In genomic region chr13:65113239-65113638, GRCm38 (mm10) we compare ENCODE assay signal across 8 mouse cellular contexts. TPM values are rescaled to one million over a fixed set of nuclear protein-coding genes. Genes with fewer than 3 reads are reported as not detected.
A peak's percentile ranks its signal among the peaks of the same experiment; 100 is the strongest.
DNase-seq lines count a peak whose midpoint lies in the region; ATAC-seq lines count a peak whose summit lies in the region.

No protein-coding gene starts in this region.

- H3K27me3 ChIP-seq in heart, embryonic 16.5 days (ENCODE audit: control insufficient read depth, insufficient read depth, low read length), result no peaks in the 10 kb centered on the region; the same call in 1 of the 2 replicates
- no peaks in the 10 kb centered on the region for H3K27me3 ChIP-seq in hindbrain, embryonic 12.5 days
- no peaks in the 10 kb centered on the region for H3K27me3 ChIP-seq in midbrain, embryonic 12.5 days

- DNase-seq in heart, adult 8-10 months (ENCODE audit: low spot score), result no peak
- peak; percentile 9 for DNase-seq in brain, adult 2 months (ENCODE audit: low read depth, low spot score)
- DNase-seq in frontal cortex, postnatal 14 days (ENCODE audit: low spot score in 2 of 2), result no peak
- no peak for DNase-seq in left cerebral cortex, adult 9 months (ENCODE audit: low spot score in 2 of 2)
- DNase-seq in kidney, postnatal 25 days, result no peak

- H3K4me3 ChIP-seq in heart, embryonic 16.5 days (ENCODE audit: low read length), result peak overlapping the region; percentile 83
- peak overlapping the region; percentile 90 for H3K4me3 ChIP-seq in hindbrain, embryonic 12.5 days
- peak overlapping the region; percentile 89 for H3K4me3 ChIP-seq in midbrain, embryonic 12.5 days

- H3K4me1 ChIP-seq in heart, embryonic 16.5 days (ENCODE audit: control insufficient read depth, insufficient read depth, low read length), result peaks cover 5% of the 10 kb centered on the region; the same call in 1 of the 2 replicates
- peaks cover 6% of the 10 kb centered on the region for H3K4me1 ChIP-seq in hindbrain, embryonic 12.5 days
- H3K4me1 ChIP-seq in midbrain, embryonic 12.5 days, result peaks cover 8% of the 10 kb centered on the region; the same call in 1 of the 2 replicates

- WGBS in heart, embryonic 16.5 days, result 57% methylated on average over 3 of the region's 3 CpGs
- WGBS in hindbrain, embryonic 12.5 days, result 67% methylated on average over 3 of the region's 3 CpGs
- 69% methylated on average over 3 of the region's 3 CpGs for WGBS in midbrain, embryonic 12.5 days

- peak overlapping the region; percentile 72 for H3K4me2 ChIP-seq in heart, embryonic 16.5 days (ENCODE audit: low read depth, low read length)
- H3K4me2 ChIP-seq in hindbrain, embryonic 12.5 days (replicated peaks), result peak overlapping the region; percentile 77
- H3K4me2 ChIP-seq in midbrain, embryonic 12.5 days (replicated peaks), result peak overlapping the region; percentile 78

- ATAC-seq in heart, embryonic 16.5 days (replicated peaks; ENCODE audit: extremely low read depth, insufficient read depth, low FRiP score), result no peak
- ATAC-seq in hindbrain, embryonic 12.5 days (ENCODE audit: low FRiP score), result peak; percentile 57
- ATAC-seq in midbrain, embryonic 12.5 days (ENCODE audit: low FRiP score, low read depth), result peak; percentile 61

- H3K36me3 ChIP-seq in heart, embryonic 16.5 days (ENCODE audit: control insufficient read depth, insufficient read depth), result no peaks in the 10 kb centered on the region
- no peaks in the 10 kb centered on the region for H3K36me3 ChIP-seq in hindbrain, embryonic 12.5 days
- H3K36me3 ChIP-seq in midbrain, embryonic 12.5 days, result no peaks in the 10 kb centered on the region

- no peaks in the 10 kb centered on the region for H3K9me3 ChIP-seq in heart, embryonic 16.5 days (replicated peaks; ENCODE audit: control insufficient read depth, low read length)
- H3K9me3 ChIP-seq in hindbrain, embryonic 12.5 days (replicated peaks), result no peaks in the 10 kb centered on the region
- no peaks in the 10 kb centered on the region for H3K9me3 ChIP-seq in midbrain, embryonic 12.5 days

- H3K27ac ChIP-seq in heart, embryonic 16.5 days (ENCODE audit: low read length), result peak overlapping the region; percentile 80
- H3K27ac ChIP-seq in hindbrain, embryonic 12.5 days, result peak overlapping the region; percentile 88
- peak overlapping the region; percentile 88; the same call in 1 of the 2 replicates for H3K27ac ChIP-seq in midbrain, embryonic 12.5 days (replicated peaks)

- peak overlapping the region; percentile 92 for H3K9ac ChIP-seq in heart, embryonic 16.5 days (ENCODE audit: low read length)
- H3K9ac ChIP-seq in hindbrain, embryonic 12.5 days, result peak overlapping the region; percentile 58
- H3K9ac ChIP-seq in midbrain, embryonic 12.5 days (replicated peaks), result peak overlapping the region; percentile 88

RNA-seq across cellular contexts. Expression of gene Mfsd14b, which starts 0.5 kb away (rescaled TPM):
- 36.1 and 38.4 TPM in 2 replicates for polyA plus RNA-seq in heart, embryonic 16.5 days (2015; fragmentation: Nextera tagmentation; extraction: Ambion mirVana)
- total RNA-seq in heart, adult 8-10 months (2022), result 10 to 100 TPM; 11.7 to 14.3 (median 13.0) TPM
- polyA plus RNA-seq in hindbrain, embryonic 12.5 days (2016; fragmentation: Nextera tagmentation; extraction: Ambion mirVana), result 47.2 and 47.5 TPM in 2 replicates
- polyA plus RNA-seq in midbrain, embryonic 12.5 days (2016; fragmentation: Nextera tagmentation; extraction: Ambion mirVana), result 40.5 and 41.0 TPM in 2 replicates

RNA-seq across cellular contexts. Expression of gene Olfr465-ps1, which starts 24.6 kb away (rescaled TPM):
- not detected in 2 replicates for polyA plus RNA-seq in heart, embryonic 16.5 days (2015; fragmentation: Nextera tagmentation; extraction: Ambion mirVana)
- total RNA-seq in heart, adult 8-10 months (2022), result not detected
- not detected in 2 replicates for polyA plus RNA-seq in hindbrain, embryonic 12.5 days (2016; fragmentation: Nextera tagmentation; extraction: Ambion mirVana)
- polyA plus RNA-seq in midbrain, embryonic 12.5 days (2016; fragmentation: Nextera tagmentation; extraction: Ambion mirVana), result not detected in 2 replicates

RNA-seq across cellular contexts. Expression of gene Olfr466, which starts 36.8 kb away (rescaled TPM):
- not detected in 2 replicates for polyA plus RNA-seq in heart, embryonic 16.5 days (2015; fragmentation: Nextera tagmentation; extraction: Ambion mirVana)
- not detected for total RNA-seq in heart, adult 8-10 months (2022)
- not detected in 2 replicates for polyA plus RNA-seq in hindbrain, embryonic 12.5 days (2016; fragmentation: Nextera tagmentation; extraction: Ambion mirVana)
- polyA plus RNA-seq in midbrain, embryonic 12.5 days (2016; fragmentation: Nextera tagmentation; extraction: Ambion mirVana), result not detected in 2 replicates
